Mouse (Mus musculus): Measurements from ENCODE around the gene Dennd4c. TPM values are rescaled to one million over a fixed set of nuclear protein-coding genes. Genes with fewer than 3 reads are reported as not detected.
A peak's percentile ranks its signal among the peaks of the same experiment; 100 is the strongest.
"Not testable (repeated sequence)": the region's sequence is repeated elsewhere in the genome, so short reads cannot be mapped to it uniquely, and the experiment has no call there.

The Dennd4c gene
- polyA plus RNA-seq, 1 experiment, result not detected

GRCm38 (mm10) chr4:86749361-86749841 is 1.0 kb downstream of the Dennd4c start:
- no peak for TF ChIP-seq POLR2A (IDR thresholded peaks at IDR 0.05; ENCODE audit: insufficient read depth, low read depth, low read length)
- H3K4me3 ChIP-seq (ENCODE audit: insufficient read depth, low read depth, low read length), result peak overlapping the region; percentile 70
- peak overlapping the region; percentile 74 for H3K27ac ChIP-seq (ENCODE audit: insufficient read depth, low read depth, low read length)
- H3K4me1 ChIP-seq (ENCODE audit: control insufficient read depth, insufficient read depth, low read length), result peaks cover 2% of the 10 kb centered on the region; the same call in 1 of the 2 replicates
- WGBS, result 1% methylated on average over 13 of the region's 13 CpGs

GRCm38 (mm10) chr4:86750346-86750945 is 2.1 kb downstream of the Dennd4c start:
- Histone ChIP-seq H3K27ac (ENCODE audit: insufficient read depth, low read depth, low read length) (no peak overlapping the region), H3K4me3 (ENCODE audit: insufficient read depth, low read depth, low read length) (no peak overlapping the region), H3K4me1 (ENCODE audit: control insufficient read depth, insufficient read depth, low read length) (peaks cover 2% of the 10 kb centered on the region; the same call in 1 of the 2 replicates)
- TF ChIP-seq POLR2A (IDR thresholded peaks at IDR 0.05; ENCODE audit: insufficient read depth, low read depth, low read length), result no peak
- no peak for TF ChIP-seq CTCF (IDR thresholded peaks at IDR 0.05; ENCODE audit: insufficient read depth, low read depth, low read length)
- 22% methylated on average over 10 of the region's 10 CpGs for WGBS

- no peak for TF ChIP-seq POLR2A (IDR thresholded peaks at IDR 0.05; ENCODE audit: insufficient read depth, low read depth, low read length)
- TF ChIP-seq CTCF (IDR thresholded peaks at IDR 0.05; ENCODE audit: insufficient read depth, low read depth, low read length), result no peak
- Histone ChIP-seq H3K27ac (ENCODE audit: insufficient read depth, low read depth, low read length) (no peak overlapping the region), H3K4me1 (ENCODE audit: control insufficient read depth, insufficient read depth, low read length) (no peaks in the 10 kb centered on the region), H3K4me3 (ENCODE audit: insufficient read depth, low read depth, low read length) (no peak overlapping the region)
These were observed 16.0 kb downstream of the Dennd4c start for GRCm38 (mm10) chr4:86764307-86764706.

GRCm38 (mm10) chr4:86777587-86777986 is 29.2 kb downstream of the Dennd4c start:
- Histone ChIP-seq H3K4me3 (ENCODE audit: insufficient read depth, low read depth, low read length) (no peak overlapping the region), H3K27ac (ENCODE audit: insufficient read depth, low read depth, low read length) (no peak overlapping the region), H3K4me1 (ENCODE audit: control insufficient read depth, insufficient read depth, low read length) (no peaks in the 10 kb centered on the region)
- WGBS, result 82% methylated on average over 9 of the region's 9 CpGs
- TF ChIP-seq POLR2A (IDR thresholded peaks at IDR 0.05; ENCODE audit: insufficient read depth, low read depth, low read length) (no peak), CTCF (IDR thresholded peaks at IDR 0.05; ENCODE audit: insufficient read depth, low read depth, low read length) (no peak)

- H3K27ac ChIP-seq (ENCODE audit: insufficient read depth, low read depth, low read length), result no peak overlapping the region
- 57% methylated on average over 2 of the region's 2 CpGs for WGBS
- TF ChIP-seq CTCF (IDR thresholded peaks at IDR 0.05; ENCODE audit: insufficient read depth, low read depth, low read length) (no peak), POLR2A (IDR thresholded peaks at IDR 0.05; ENCODE audit: insufficient read depth, low read depth, low read length) (no peak)
- no peaks in the 10 kb centered on the region for H3K4me1 ChIP-seq (ENCODE audit: control insufficient read depth, insufficient read depth, low read length)
- H3K4me3 ChIP-seq (ENCODE audit: insufficient read depth, low read depth, low read length), result no peak overlapping the region
These were observed 62.2 kb downstream of the Dennd4c start for GRCm38 (mm10) chr4:86810604-86811003.

GRCm38 (mm10) chr4:86814850-86815249 is 66.5 kb downstream of the Dennd4c start:
- no peaks in the 10 kb centered on the region for H3K4me1 ChIP-seq (ENCODE audit: control insufficient read depth, insufficient read depth, low read length)
- no peak overlapping the region for H3K27ac ChIP-seq (ENCODE audit: insufficient read depth, low read depth, low read length)
- TF ChIP-seq POLR2A (IDR thresholded peaks at IDR 0.05; ENCODE audit: insufficient read depth, low read depth, low read length) (no peak), CTCF (IDR thresholded peaks at IDR 0.05; ENCODE audit: insufficient read depth, low read depth, low read length) (no peak)
- WGBS, result 85% methylated on average over 3 of the region's 3 CpGs
- no peak overlapping the region for H3K4me3 ChIP-seq (ENCODE audit: insufficient read depth, low read depth, low read length)

GRCm38 (mm10) chr4:86823169-86823568 is 74.8 kb downstream of the Dennd4c start:
- H3K27ac ChIP-seq (ENCODE audit: insufficient read depth, low read depth, low read length), result no peak overlapping the region
- no peaks in the 10 kb centered on the region for H3K4me1 ChIP-seq (ENCODE audit: control insufficient read depth, insufficient read depth, low read length)
- H3K4me3 ChIP-seq (ENCODE audit: insufficient read depth, low read depth, low read length), result no peak overlapping the region
- 82% methylated on average over 2 of the region's 2 CpGs for WGBS
- no peak for TF ChIP-seq CTCF (IDR thresholded peaks at IDR 0.05; ENCODE audit: insufficient read depth, low read depth, low read length)
- no peak for TF ChIP-seq POLR2A (IDR thresholded peaks at IDR 0.05; ENCODE audit: insufficient read depth, low read depth, low read length)

GRCm38 (mm10) chr4:86825143-86825542 is 76.8 kb downstream of the Dennd4c start:
- H3K4me3 ChIP-seq (ENCODE audit: insufficient read depth, low read depth, low read length), result no peak overlapping the region
- no peaks in the 10 kb centered on the region for H3K4me1 ChIP-seq (ENCODE audit: control insufficient read depth, insufficient read depth, low read length)
- no peak overlapping the region for H3K27ac ChIP-seq (ENCODE audit: insufficient read depth, low read depth, low read length)
- TF ChIP-seq CTCF (IDR thresholded peaks at IDR 0.05; ENCODE audit: insufficient read depth, low read depth, low read length) (no peak), POLR2A (IDR thresholded peaks at IDR 0.05; ENCODE audit: insufficient read depth, low read depth, low read length) (no peak)
- WGBS, result 87% methylated on average over 7 of the region's 7 CpGs

- Histone ChIP-seq H3K4me1 (ENCODE audit: control insufficient read depth, insufficient read depth, low read length) (no peaks in the 10 kb centered on the region), H3K27ac (ENCODE audit: insufficient read depth, low read depth, low read length) (no peak overlapping the region), H3K4me3 (ENCODE audit: insufficient read depth, low read depth, low read length) (no peak overlapping the region)
- TF ChIP-seq CTCF (IDR thresholded peaks at IDR 0.05; ENCODE audit: insufficient read depth, low read depth, low read length) (no peak), POLR2A (IDR thresholded peaks at IDR 0.05; ENCODE audit: insufficient read depth, low read depth, low read length) (no peak)
- WGBS, result 96% methylated on average over 2 of the region's 2 CpGs
These were observed 83.5 kb downstream of the Dennd4c start for GRCm38 (mm10) chr4:86831896-86832295.

- H3K27ac ChIP-seq (ENCODE audit: insufficient read depth, low read depth, low read length); H3K4me1 ChIP-seq (ENCODE audit: control insufficient read depth, insufficient read depth, low read length); H3K4me3 ChIP-seq (ENCODE audit: insufficient read depth, low read depth, low read length): not testable (repeated sequence)
- 97% methylated on average over 2 of the region's 2 CpGs for WGBS
These were observed 92.8 kb downstream of the Dennd4c start for GRCm38 (mm10) chr4:86841141-86841540.

Data from olfactory bulb, adult 2 months (tissue).